Mouse (Mus musculus) lung, postnatal 0 days (tissue): Measurements from ENCODE around the gene Rgmb.

Experiments used
- CTCF ChIP-seq: IDR thresholded peaks from 2 replicates; pipeline ENCODE4 v1.5.1; 2016; ENCODE audit warnings: antibody characterized with exemption, mild to moderate bottlenecking
- EP300 ChIP-seq: IDR thresholded peaks from 2 replicates; pipeline ENCODE4 v1.6.1; 2016; ENCODE audit warnings: antibody characterized with exemption, mild to moderate bottlenecking, control low read depth

DNA sequence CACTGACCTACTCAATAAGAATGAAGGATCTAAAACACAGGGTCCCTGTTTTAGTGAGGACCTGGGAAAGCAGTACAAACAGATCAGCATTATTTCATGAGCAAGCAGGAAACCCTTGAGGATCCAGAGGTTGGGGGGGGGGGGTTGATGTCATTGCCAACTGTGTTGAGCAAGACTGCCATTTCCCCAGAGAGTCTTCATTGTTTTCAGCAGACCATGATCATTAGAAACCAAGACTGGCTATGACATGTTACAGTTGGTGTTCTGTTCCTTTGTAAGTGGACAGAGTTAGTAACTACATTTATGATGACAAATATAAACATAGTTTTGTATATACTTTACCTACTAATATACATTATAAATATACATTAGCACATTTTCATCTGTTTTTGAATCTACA is 41.3 kb upstream of the Rgmb start:
- no peak for TF ChIP-seq CTCF
- no peak for TF ChIP-seq EP300
